Mouse (Mus musculus): ENCODE measurements around the gene Dyrk3. TPM values are rescaled to one million over a fixed set of nuclear protein-coding genes. Genes with fewer than 3 reads are reported as not detected.

The Dyrk3 gene
- total RNA-seq, 2 experiments from 2014 or later: 15.7 to 17.4 TPM

- DNase-seq (ENCODE audit: extremely low spot score in 1 of 2, low spot score in 1 of 2): no peak
These were observed 52.0 kb downstream of the Dyrk3 start for GRCm38 (mm10) chr1:131085957-131086739.

GRCm38 (mm10) chr1:131085272-131085671 is 52.9 kb downstream of the Dyrk3 start:
- DNase-seq (ENCODE audit: extremely low spot score in 1 of 2, low spot score in 1 of 2): no peak

- no peak for DNase-seq (ENCODE audit: extremely low spot score in 1 of 2, low spot score in 1 of 2)
These were observed 53.9 kb downstream of the Dyrk3 start for GRCm38 (mm10) chr1:131084289-131084688.

GRCm38 (mm10) chr1:131083609-131084008 is 54.5 kb downstream of the Dyrk3 start:
- DNase-seq (ENCODE audit: extremely low spot score in 1 of 2, low spot score in 1 of 2): no peak

GRCm38 (mm10) chr1:131083122-131083521 is 55.0 kb downstream of the Dyrk3 start:
- no peak for DNase-seq (ENCODE audit: extremely low spot score in 1 of 2, low spot score in 1 of 2)

- DNase-seq (ENCODE audit: extremely low spot score in 1 of 2, low spot score in 1 of 2): no peak
These were observed 57.5 kb downstream of the Dyrk3 start for GRCm38 (mm10) chr1:131080686-131081085.

GRCm38 (mm10) chr1:131079762-131080161 is 58.4 kb downstream of the Dyrk3 start:
- DNase-seq (ENCODE audit: extremely low spot score in 1 of 2, low spot score in 1 of 2): no peak

- peak; percentile 44 to 51 for DNase-seq (ENCODE audit: extremely low spot score in 1 of 2, low spot score in 1 of 2)
These were observed 59.3 kb downstream of the Dyrk3 start for GRCm38 (mm10) chr1:131078761-131079330.

Other genes with a start within 250 kb of the Dyrk3 start
- not detected for gene Il20, start 226.9 kb downstream of the Dyrk3 start, total RNA-seq (2021)
- not detected for gene Il19, start 198.2 kb downstream of the Dyrk3 start, total RNA-seq (2021)
- not detected for gene Il10, start 118.5 kb downstream of the Dyrk3 start, total RNA-seq (2021)
- 10 to 100 TPM; 26.9 to 31.4 TPM for gene Mapkapk2, start 40.5 kb downstream of the Dyrk3 start, total RNA-seq (2021)
- 10 to 100 TPM; 37.6 to 39.4 TPM for gene Eif2d, start 14.8 kb upstream of the Dyrk3 start, total RNA-seq (2021)
- 10 to 100 TPM; 18.8 to 21.4 TPM for gene Rassf5, start 106.9 kb upstream of the Dyrk3 start, total RNA-seq (2021)
- gene Ikbke, start 141.3 kb upstream of the Dyrk3 start, total RNA-seq (2021): 1 to 10 TPM in 1 of 2 experiments, under 1 TPM in 1; 0.98 to 2.7 TPM